Mouse (Mus musculus) hindbrain, embryonic 16.5 days (tissue): ENCODE measurements around the gene Fah. TPM values are rescaled to one million over a fixed set of nuclear protein-coding genes. Genes with fewer than 3 reads are reported as not detected.

Source experiments
- ATAC-seq: fragments of 200-750 bp; cut with Nextera tagmentation; 2 replicates; pipeline ENCODE4 v1.8.0; 2017; ENCODE audit warnings: moderate TSS enrichment, moderate library complexity
- H3K27ac ChIP-seq: fragments of 300-500 bp; sonication (generic); 2 replicates; pipeline ENCODE4 v1.5.1; 2014; ENCODE audit warnings: low read depth, mild to moderate bottlenecking, control low read depth, low read length, moderate library complexity
- H3K27me3 ChIP-seq: fragments of 300-500 bp; sonication (generic); replicated peaks from 2 replicates; pipeline ENCODE4 v1.6.1; 2014; ENCODE audit warnings: low read length; ENCODE audit not compliant: control insufficient read depth, insufficient read depth
- H3K36me3 ChIP-seq: fragments of 300-500 bp; sonication (generic); 2 replicates; pipeline ENCODE4 v1.6.1; 2014; ENCODE audit warnings: mild to moderate bottlenecking, low read length, moderate library complexity, mixed read lengths; ENCODE audit not compliant: control insufficient read depth, insufficient read depth
- H3K4me1 ChIP-seq: fragments of 300-500 bp; sonication (generic); 2 replicates; pipeline ENCODE4 v1.6.1; 2014; ENCODE audit warnings: low read depth, low read length; ENCODE audit not compliant: control insufficient read depth, insufficient read depth
- H3K4me2 ChIP-seq: fragments of 300-500 bp; sonication (generic); 2 replicates; pipeline ENCODE4 v1.6.1; 2014; ENCODE audit warnings: mild to moderate bottlenecking, low read length, control low read depth, moderate library complexity
- H3K4me3 ChIP-seq: fragments of 300-500 bp; sonication (generic); 2 replicates; pipeline ENCODE4 v1.5.1; 2014; ENCODE audit warnings: mild to moderate bottlenecking, low read length, control low read depth, moderate library complexity
- H3K9ac ChIP-seq: fragments of 300-500 bp; sonication (generic); 2 replicates; pipeline ENCODE4 v1.6.1; 2014; ENCODE audit warnings: low read depth, mild to moderate bottlenecking, control low read depth, low read length, moderate library complexity
- H3K9me3 ChIP-seq: fragments of 300-500 bp; sonication (generic); 2 replicates; pipeline ENCODE4 v1.6.1; 2014; ENCODE audit warnings: mild to moderate bottlenecking, low read length, moderate library complexity; ENCODE audit not compliant: control insufficient read depth
- WGBS: fragments of 180-500 bp; shearing (Covaris S2); extraction: QIAGEN DNeasy Blood & Tissue Kit; methylation state at CpG from one replicate; pipeline ENCODE4 v1.1.7; 2014; 5-methylcytosine and 5-hydroxymethylcytosine counted together
- polyA plus RNA-seq: library from polyadenylated mRNA; unstranded; fragments of >200 nt; fragmentation: Nextera tagmentation; extraction: Ambion mirVana; gene quantifications from 2 replicates; pipeline ENCODE4 v1.2.1, GENCODE M21; 2015

The Fah gene
- polyA plus RNA-seq, 1 experiment from 2014 or later = 15.9 TPM

GRCm38 (mm10) chr7:84631878-84632277 is 25.4 kb upstream of the Fah start:
- no peak overlapping the region for H3K9ac ChIP-seq
- ATAC-seq = no peak
- H3K27ac ChIP-seq = no peak overlapping the region
- H3K27me3 ChIP-seq = no peaks in the 10 kb centered on the region
- H3K4me2 ChIP-seq = no peak overlapping the region
- 95% methylated on average over 3 of the region's 3 CpGs for WGBS
- no peaks in the 10 kb centered on the region for H3K36me3 ChIP-seq
- H3K9me3 ChIP-seq = no peaks in the 10 kb centered on the region
- H3K4me1 ChIP-seq = no peaks in the 10 kb centered on the region
- H3K4me3 ChIP-seq = no peak overlapping the region

- Histone ChIP-seq H3K4me1 (no peaks in the 10 kb centered on the region), H3K9ac (no peak overlapping the region)
- 98% methylated on average over 4 of the region's 4 CpGs for WGBS
Observed at GRCm38 (mm10) chr7:84623718-84624117, 17.2 kb upstream of the Fah start.

GRCm38 (mm10) chr7:84620956-84621355 is 14.4 kb upstream of the Fah start:
- no peak overlapping the region for H3K27ac ChIP-seq
- H3K36me3 ChIP-seq = no peaks in the 10 kb centered on the region
- 96% methylated on average over 3 of the region's 3 CpGs for WGBS
- H3K9me3 ChIP-seq = no peaks in the 10 kb centered on the region
- H3K4me2 ChIP-seq = no peak overlapping the region
- H3K4me3 ChIP-seq = no peak overlapping the region
- no peaks in the 10 kb centered on the region for H3K4me1 ChIP-seq
- H3K27me3 ChIP-seq = no peaks in the 10 kb centered on the region
- no peak overlapping the region for H3K9ac ChIP-seq
- no peak for ATAC-seq

More at GRCm38 (mm10) chr7:84623718-84624117, 17.2 kb upstream of the Fah start:
- Histone ChIP-seq H3K27ac (no peak overlapping the region), H3K36me3 (no peaks in the 10 kb centered on the region), H3K9me3 (no peaks in the 10 kb centered on the region), H3K27me3 (no peaks in the 10 kb centered on the region), H3K4me3 (no peak overlapping the region), H3K4me2 (no peak overlapping the region)
- no peak for ATAC-seq

- ATAC-seq = no peak
- Histone ChIP-seq H3K4me2 (no peak overlapping the region), H3K4me3 (no peak overlapping the region), H3K4me1 (no peaks in the 10 kb centered on the region), H3K36me3 (no peaks in the 10 kb centered on the region), H3K9ac (no peak overlapping the region), H3K9me3 (no peaks in the 10 kb centered on the region), H3K27ac (no peak overlapping the region), H3K27me3 (no peaks in the 10 kb centered on the region)
- WGBS = 91% methylated on average over 2 of the region's 2 CpGs
Observed at GRCm38 (mm10) chr7:84618951-84619350, 12.4 kb upstream of the Fah start.

GRCm38 (mm10) chr7:84612445-84612844 is 5.9 kb upstream of the Fah start:
- Histone ChIP-seq H3K9me3 (no peaks in the 10 kb centered on the region), H3K4me3 (no peak overlapping the region), H3K36me3 (no peaks in the 10 kb centered on the region), H3K4me2 (no peak overlapping the region), H3K27ac (no peak overlapping the region), H3K9ac (no peak overlapping the region), H3K27me3 (no peaks in the 10 kb centered on the region), H3K4me1 (no peaks in the 10 kb centered on the region)
- ATAC-seq = no peak
- WGBS = 92% methylated on average over 4 of the region's 4 CpGs

- Histone ChIP-seq H3K27ac (no peak overlapping the region), H3K9me3 (no peaks in the 10 kb centered on the region), H3K4me2 (no peak overlapping the region), H3K9ac (no peak overlapping the region), H3K4me3 (no peak overlapping the region), H3K36me3 (no peaks in the 10 kb centered on the region), H3K4me1 (no peaks in the 10 kb centered on the region; the same call in 1 of the 2 replicates), H3K27me3 (no peaks in the 10 kb centered on the region)
- ATAC-seq = no peak
- WGBS = 91% methylated on average over 1 of the region's 1 CpGs
Observed at GRCm38 (mm10) chr7:84611609-84612008, 5.1 kb upstream of the Fah start.

GRCm38 (mm10) chr7:84605704-84606292 is 724 bp downstream of the Fah start:
- WGBS = under 1% methylated on average over 30 of the region's 36 CpGs
- H3K27ac ChIP-seq = peak overlapping the region; percentile 64

GRCm38 (mm10) chr7:84605033-84605687 is 1.4 kb downstream of the Fah start:
- H3K4me1 ChIP-seq = peaks cover 14% of the 10 kb centered on the region
- no peaks in the 10 kb centered on the region for H3K36me3 ChIP-seq
- 9% methylated on average over 19 of the region's 19 CpGs for WGBS
- peak overlapping the region; percentile 98 for H3K4me2 ChIP-seq
- H3K27me3 ChIP-seq = no peaks in the 10 kb centered on the region
- ATAC-seq = peak; percentile 55
- H3K4me3 ChIP-seq = peak overlapping the region; percentile 57
- H3K9ac ChIP-seq = peak overlapping the region; percentile 75
- H3K9me3 ChIP-seq = no peaks in the 10 kb centered on the region
- H3K27ac ChIP-seq = peak overlapping the region; percentile 12; the same call in 1 of the 2 replicates

More at GRCm38 (mm10) chr7:84605704-84606292, 724 bp downstream of the Fah start:
- peak; percentile 88 for ATAC-seq
- Histone ChIP-seq H3K9me3 (no peaks in the 10 kb centered on the region), H3K9ac (peak overlapping the region; percentile 75), H3K4me2 (peak overlapping the region; percentile 98), H3K36me3 (no peaks in the 10 kb centered on the region), H3K4me1 (peaks cover 14% of the 10 kb centered on the region), H3K4me3 (peak overlapping the region; percentile 57), H3K27me3 (no peaks in the 10 kb centered on the region)

- Histone ChIP-seq H3K9me3 (no peaks in the 10 kb centered on the region), H3K36me3 (no peaks in the 10 kb centered on the region), H3K9ac (no peak overlapping the region), H3K4me3 (no peak overlapping the region), H3K4me1 (peaks cover 14% of the 10 kb centered on the region), H3K27ac (no peak overlapping the region), H3K27me3 (no peaks in the 10 kb centered on the region), H3K4me2 (peak overlapping the region; percentile 98)
- 72% methylated on average over 3 of the region's 3 CpGs for WGBS
- no peak for ATAC-seq
Observed at GRCm38 (mm10) chr7:84604501-84604900, 2.0 kb downstream of the Fah start.
